Mouse (Mus musculus): ENCODE measurements at regions not wholly inside any gene's neighbourhood (a gene's known extent, or its start where the extent isn't known, plus 50 kb on each side); places are given as distances from the start of the nearest gene placed in this dataset.
"Not testable (repeated sequence)": the region's sequence is repeated elsewhere in the genome, so short reads cannot be mapped to it uniquely, and the experiment has no call there.

DNA sequence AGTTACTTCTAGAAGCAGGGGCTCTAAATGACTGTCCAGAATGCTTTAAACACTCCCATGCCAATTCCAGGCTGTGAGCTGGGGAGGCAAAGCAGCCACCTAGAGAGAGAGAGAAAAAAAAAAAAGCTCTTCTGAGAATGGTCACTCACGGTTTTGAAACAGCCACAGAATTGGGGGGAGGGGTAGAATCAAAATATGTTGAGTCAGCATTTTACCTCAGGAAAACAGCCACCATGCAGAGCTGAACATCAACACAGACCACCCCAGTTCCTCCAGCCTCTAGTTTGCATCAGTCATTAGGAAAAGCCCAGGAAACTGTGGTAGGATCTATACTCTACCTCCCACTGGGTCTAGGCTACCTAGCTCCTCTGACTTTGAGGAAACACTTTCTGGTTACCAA lies 124.1 kb upstream of the Gm5150 start:
- DNase-seq: no peak

DNA sequence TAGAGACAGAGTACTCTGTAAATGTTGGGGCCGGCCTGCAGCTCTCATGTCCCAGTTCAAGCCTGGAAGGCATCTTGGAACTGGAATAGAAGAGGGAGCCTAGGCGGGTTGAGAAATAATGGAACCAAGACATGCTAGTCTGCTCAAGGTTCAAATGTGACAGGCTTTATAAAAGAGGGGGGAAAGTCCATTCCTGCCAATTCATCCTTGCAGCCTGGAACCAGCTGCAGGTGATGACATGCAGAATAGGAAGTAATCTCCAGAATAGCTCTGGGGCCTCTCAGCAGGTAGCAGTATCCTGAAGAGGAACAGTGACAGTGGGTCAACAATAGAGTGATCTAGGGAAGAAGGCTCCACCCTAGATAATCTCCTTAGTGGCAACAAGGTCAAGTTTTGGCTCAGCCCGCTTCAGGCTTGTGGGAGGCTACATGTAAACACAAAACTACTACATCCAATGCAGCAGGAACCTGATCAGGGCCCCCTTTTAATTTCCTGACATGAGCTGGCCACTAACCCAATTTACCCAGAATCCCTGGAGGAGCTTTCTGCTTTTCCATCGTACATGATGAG lies 119.2 kb upstream of the Gm5150 start:
- not testable (repeated sequence) for DNase-seq

DNA sequence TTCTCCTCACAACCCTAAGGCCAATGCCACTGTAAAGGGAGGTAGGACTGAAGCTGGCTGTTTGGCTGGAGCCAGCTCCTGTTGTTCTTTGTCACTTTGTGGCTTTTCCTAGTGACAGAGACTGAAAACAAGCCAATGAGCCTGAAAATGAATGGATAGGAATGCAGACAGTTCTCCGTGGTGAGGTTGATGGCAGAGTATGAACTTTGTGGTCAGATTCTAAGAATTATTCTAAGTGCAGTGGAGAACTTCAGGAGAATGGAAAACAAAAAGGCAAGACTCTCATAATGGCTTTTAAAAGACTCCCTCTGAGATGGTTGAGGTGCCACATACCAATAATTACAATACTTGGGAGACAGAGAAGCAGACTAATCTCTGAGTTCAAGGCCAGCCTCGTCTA lies 109.7 kb upstream of the Gm5150 start:
- no peak for DNase-seq

DNA sequence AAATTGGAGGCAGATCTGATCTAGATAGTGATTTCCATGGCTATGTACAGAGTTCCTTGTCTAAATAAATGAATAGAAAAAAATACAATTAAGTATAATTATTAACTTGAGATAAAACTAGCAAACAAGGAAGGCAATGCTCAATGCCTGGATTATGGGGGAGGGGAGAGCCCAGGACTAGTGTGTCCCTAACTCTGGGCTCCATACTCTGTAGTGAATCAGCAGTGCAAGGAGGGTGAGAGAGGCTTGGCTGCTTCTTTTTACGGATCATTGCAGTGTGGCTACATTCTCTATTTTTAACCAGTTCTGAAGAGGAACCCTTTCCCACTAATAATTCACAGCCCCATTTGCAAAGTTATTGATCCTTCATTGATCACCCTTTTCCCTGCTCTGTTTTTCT lies 101.3 kb upstream of the Gm5150 start:
- DNase-seq: no peak

DNA sequence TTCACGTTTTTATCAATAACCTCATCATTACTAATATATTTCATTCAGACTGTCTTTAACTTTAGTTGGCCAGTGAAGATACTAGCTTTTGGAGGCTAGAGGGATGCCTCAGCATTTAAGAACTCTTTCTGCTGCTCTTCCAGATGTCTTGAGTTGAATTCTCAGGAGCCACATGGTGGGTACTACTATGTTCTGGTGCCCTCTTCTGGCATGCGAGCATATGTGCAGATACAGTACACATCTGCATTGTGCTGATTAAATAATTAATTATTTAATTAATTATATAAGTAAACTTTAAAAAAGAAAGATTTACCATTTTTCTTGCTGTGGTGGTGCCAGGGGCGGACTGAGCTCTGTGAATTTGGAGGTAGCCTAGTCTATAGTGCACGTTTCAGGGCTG lies 98.8 kb upstream of the Gm5150 start:
- no peak for DNase-seq

DNA sequence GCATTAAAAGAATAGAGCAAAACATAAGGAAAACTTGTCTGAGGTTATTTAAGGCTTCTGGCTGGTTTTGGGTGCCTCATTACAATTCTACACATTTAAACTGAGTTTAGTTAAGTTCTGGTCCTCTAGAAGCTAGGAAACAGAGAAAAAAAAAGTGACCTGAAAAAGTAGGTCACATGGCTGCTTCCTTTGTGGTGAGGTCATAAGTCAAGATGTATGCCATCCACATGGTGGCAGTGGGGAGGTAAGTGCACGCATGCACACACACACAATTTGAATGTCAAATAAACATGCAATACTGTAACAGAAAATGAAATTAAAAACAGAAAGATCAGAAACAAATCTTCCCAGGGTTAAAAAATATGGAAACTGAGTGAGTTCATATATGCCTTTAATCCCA lies 96.9 kb upstream of the Gm5150 start:
- no peak for DNase-seq

DNA sequence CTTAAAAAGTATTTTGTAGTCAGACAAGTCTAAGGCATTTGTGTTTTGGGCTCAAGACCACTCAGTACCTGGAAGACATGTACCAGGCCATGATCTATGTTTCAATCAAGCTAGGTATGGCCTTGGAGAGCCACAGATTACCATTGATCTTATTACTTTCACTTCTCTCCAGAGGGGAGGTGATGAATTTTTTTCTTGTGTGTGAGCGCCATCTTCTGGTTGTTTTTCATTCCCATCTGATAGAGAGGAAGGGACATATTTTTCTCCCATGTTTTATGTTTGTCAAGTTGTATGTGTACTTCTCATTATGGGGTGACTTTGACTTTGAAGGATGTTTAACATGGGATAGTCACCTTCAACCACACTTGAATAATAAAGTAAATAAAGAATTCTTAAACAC lies 80.3 kb upstream of the Gm5150 start:
- peak; percentile 13 for DNase-seq

DNA sequence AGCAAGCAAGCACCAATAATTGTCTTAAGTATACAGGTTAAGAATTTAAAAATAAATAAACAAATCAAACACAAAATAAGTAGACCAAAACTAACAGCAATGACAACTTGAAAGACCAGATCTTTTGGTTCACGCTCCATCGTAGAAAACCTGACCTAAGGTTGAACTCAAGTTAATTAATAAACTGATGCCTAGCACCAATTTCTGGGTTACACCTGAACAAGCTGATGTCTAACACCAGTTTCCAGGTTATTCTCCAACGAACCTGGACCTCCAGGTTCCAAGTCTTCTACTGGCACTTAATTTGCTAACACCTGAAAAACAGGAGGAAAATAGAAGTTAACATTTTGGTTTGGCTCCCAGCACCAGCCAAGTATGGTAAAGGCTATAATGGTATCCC lies 79.1 kb upstream of the Gm5150 start:
- DNase-seq: no peak

DNA sequence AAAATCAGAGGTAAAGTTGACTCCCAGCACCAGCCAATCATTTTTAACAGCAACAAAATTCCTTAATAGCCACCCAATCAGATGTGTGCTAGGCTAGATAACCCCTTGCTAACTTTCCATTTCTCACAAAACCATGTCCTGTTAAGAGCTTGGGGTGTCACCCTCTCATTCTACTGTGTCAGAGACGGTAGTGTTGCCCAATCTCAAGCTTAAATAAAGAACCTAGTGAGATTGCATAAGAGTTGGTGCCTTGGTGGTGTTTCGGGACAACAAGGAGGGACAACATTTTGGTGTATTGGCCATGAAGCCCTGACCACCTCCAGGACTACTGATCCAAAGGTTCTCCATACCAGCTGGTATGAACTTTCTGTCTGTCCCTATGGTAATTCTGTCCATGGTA lies 72.9 kb upstream of the Gm5150 start:
- no peak for DNase-seq

DNA sequence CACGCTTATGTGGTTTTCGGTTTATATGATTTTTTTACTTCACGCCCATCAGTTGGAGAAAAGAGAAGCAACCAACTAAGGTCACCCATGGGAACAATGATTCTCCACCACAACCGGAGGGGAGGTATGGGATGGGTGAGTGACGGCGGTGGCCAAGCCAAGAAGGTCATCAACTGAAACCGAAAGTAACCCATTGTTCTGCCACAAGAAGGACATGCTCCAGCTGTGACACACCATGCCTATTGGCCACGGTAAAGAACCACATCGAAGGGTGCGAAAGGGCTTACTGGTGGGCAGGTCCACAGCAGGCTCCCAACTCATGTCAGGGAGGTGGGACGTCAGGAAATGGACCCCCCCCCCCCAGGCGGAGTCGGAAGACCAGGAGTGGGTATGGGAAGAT lies 65.7 kb upstream of the Gm5150 start:
- DNase-seq: no peak

DNA sequence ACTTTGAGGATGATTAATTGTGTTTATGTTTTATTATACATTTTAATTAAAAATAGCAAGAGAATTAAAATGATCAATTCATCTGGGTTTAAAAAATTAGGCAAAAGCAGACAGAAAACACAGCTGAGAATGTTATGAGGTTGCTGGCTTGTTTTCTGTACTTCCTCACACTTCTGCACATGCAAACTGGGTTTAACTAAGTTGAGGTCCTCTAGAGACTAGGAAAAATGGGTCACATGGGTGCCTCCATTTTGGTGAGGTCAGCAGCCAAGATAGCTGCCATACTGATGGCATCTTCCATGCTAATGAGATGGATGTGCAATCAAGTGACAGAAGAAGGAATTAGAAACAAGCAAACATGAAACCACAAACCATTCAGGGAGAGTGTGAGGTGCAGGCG lies 64.7 kb upstream of the Gm5150 start:
- DNase-seq: no peak

DNA sequence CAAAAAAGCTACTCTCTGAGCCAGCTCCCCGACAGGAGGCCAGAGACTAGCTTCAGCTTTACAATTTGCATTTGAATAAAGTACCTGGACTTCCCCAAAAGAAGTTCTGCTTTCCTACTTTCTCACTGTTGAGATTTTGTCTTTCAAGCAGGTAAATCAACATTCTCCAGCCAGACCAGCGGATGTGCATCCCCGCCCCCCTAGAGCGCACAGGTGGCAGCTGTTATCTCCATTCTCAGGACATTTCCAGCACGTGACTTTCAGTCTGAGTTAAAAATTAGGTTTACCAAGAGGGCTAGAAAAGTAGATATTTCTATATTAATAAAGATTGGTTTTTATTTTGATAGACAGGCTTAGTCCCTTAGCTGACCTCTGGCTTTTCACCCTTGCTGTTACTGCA lies 51.5 kb upstream of the Gm5150 start:
- DNase-seq: not testable (repeated sequence)
